Mouse (Mus musculus): ENCODE results near the gene Slc16a8.
"Not testable (repeated sequence)": the region's sequence is repeated elsewhere in the genome, so short reads cannot be mapped to it uniquely, and the experiment has no call there.

The Slc16a8 gene

DNA sequence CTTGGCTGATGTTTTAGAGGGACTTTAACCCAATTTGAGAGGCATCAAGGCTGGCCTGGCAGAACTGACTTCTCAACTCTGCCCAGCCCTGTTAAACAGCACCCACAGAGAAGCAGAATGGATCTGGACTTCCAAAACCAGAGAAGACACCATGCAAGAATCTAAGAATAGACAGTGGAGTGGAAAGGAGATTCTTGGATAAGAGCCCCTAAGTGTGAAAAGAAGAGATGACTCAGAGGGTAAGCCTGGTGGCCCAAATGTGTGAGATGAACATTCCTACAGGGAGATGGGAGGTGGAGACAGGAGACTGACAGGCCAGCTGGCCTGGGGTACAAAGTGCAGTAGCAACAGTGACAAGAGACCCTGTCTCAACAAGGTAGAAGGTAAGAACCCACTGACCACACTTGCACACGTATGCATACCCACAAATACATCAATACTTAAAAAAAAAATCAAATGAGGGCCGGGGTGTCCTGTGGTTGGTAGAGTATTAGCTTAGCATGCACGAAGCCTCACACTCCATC, 8.3 kb upstream of the Slc16a8 start:
- no peak for DNase-seq (ENCODE audit: low read depth, low spot score)

DNA sequence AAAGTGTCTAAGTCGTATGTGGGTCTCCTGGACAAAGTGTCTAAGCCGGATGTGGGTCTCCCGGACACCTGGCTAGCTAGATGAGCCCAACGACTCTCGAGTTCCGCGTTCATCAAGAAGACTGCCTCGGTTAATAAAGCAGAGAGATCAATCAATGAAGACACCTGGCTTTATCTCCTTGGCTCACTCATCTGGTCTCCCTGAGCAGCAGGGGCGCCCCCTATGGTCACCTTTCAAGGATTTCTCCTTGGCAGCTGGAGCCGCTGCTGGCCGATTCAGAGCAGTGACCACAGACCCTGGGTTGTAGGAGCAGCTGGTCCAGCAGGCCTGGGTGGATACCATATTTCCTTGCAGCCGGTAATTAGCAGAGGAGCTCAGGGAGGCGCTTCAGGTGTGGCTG, 7.8 kb upstream of the Slc16a8 start:
- no peak for DNase-seq (ENCODE audit: low read depth, low spot score)

DNA sequence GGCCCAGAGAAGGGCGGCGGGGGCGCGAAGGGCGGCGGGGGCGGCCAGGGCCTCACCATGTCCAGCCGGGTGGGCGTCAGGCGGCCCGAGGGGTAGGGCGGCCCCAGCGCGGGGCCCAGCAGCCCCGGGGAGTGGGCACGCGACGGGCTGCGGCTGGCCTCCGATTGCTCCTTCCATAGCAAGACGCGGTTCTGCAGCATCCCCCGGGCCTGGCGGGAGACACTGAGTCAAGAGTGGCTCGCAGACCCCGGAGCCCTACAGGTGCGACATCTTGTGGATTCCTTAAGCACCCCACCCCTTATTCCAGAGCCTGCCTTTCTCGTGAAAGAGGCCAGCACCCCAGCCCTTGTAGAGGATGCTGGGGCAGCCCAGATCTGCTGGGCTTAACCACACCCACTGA, 7.2 kb upstream of the Slc16a8 start:
- no peak for DNase-seq (ENCODE audit: low read depth, low spot score)

DNA sequence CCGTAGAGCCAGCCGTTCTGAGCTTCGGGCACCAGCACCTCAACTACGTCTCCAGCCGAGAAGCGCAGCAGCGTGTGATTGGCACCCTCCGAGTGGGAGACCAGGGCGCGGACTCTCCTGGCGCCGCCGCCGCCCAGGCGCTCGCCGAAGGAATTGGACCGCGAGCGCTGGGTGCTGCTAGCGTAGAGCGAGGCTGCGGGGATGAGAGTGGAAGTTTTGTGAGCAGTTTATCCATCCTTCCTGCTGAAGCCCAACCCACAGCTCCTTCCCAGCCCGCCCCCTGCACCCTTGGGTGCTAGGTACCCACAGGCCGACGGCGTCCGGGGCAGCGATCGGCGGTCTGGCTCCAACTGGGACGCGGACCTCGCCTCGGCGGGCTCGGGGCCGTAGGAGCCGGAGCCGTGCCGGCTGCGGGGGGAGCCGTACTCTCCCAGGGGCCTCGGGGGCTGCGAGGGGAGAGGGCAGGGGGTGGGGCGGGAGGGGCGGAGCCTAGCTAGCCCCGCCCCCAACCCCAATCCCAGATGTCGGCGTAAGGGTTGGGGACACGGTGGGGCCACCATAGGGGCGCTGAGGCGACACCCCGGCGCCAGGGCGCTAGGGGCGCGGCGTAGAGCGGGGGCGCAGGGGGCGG, 6.6 kb upstream of the Slc16a8 start:
- no peak for DNase-seq (ENCODE audit: low read depth, low spot score)

DNA sequence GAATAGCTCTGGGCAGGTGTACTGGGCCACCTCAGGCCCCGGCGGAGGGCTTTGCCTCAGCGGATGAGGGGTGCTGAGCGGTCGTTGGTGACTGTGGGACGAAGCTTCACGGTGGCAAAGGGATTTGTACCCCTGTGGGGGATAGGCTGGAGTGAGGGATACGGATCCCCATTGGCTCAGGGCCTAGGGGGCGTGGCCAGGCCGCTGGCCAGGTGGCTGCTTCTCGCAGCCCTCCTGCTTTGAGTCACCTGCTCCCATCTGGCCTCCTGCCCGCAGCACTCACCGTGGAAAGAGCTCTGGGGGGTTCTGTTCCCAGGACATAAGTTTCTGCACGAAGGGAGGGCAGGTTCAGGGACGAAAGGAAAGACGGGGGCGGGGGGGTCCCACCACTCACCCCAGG, 4.0 kb upstream of the Slc16a8 start:
- no peak for DNase-seq (ENCODE audit: low read depth, low spot score)

DNA sequence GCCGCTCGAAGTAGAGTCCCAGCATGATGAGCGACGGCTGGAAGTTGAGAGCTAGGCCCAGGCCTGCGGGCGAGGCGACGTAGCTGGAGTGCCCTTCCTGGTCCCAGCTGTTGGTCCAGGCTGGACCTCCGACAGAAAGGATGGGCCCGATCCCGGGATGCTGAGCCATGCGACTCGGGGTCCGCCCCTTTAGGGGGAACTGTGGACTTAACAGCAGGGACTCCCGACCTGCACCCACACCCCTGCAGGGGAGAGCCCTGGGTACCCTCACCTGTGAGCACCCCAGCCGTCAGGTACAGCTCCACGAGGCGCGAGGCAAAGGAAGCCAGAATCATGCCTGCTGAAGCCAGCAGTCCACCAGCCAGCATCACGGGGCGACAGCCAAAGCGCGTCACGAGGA, 2.0 kb downstream of the Slc16a8 start:
- no peak for DNase-seq (ENCODE audit: low read depth, low spot score)

DNA sequence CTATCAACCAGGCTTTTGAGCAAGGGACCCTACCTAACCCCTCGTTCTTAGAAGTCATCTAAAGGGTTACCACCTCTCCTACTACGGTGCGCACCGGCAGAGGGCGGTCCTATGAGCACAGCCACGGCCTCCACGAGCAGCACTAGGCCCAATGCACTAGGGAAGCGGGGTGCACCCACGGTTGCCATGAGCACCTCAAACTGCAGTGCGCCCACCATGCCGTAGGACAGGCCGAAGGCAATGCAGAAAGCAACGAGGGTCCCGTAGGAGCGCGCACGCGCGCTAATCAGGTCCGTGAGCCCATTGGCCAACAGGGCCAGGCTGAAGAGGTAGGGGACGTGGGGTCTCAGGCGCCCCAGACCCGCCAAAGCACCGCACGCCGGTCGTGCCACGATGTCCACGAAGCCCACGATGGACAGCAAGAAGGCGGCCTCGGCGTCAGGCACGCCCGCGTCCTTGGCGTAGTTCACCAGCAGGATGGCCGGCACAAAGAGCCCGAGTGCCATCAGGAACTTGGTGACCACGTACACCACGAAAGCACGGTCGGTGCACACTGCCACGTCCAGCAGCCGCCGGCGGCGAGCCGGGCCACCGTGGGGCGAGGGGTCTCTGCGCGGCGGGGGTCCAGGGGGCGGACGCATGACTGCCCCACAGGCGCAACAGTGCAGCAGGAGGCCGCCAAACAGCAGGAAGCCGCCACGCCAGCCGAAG, 2.6 kb downstream of the Slc16a8 start:
- no peak for DNase-seq (ENCODE audit: low read depth, low spot score)

DNA sequence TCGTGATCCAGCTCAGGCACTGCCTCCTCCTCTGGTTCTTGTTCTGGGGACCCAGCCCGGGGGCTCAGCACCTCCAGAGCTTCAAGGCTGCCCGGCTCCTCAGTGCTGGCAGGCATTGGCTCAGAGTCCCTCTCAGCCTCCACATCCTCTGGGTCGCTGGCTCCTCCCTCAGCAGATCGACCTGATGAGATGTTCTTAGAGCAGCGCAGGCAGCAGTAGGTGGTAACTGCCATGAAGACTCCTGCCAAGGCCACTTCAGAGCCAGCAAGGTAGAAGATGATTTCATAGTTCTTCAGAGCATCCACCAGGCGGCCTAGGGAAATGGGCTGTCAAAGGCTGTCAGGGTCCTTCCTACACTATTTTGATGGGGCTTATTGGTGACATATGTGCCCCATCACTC, 3.4 kb downstream of the Slc16a8 start:
- DNase-seq (ENCODE audit: low read depth, low spot score) = no peak

DNA sequence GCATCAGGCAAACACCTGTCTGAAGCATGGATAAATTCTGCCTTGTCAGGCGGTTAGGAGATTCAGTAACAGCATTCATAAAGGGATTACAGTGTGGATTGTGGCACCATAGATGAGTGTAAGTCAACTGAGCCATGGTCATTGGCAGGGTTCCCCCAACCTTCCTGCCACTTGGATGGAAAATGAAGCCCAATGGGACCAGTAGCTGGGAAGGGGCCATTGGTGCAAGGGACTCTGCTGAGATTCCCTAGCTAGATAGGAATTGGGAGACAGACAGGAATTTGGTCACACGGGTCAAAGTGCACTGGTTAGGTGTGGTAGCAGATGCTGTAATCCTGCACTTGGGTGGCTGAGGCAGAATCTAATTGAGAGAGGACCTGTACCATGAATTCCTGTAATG, 4.3 kb downstream of the Slc16a8 start:
- no peak for DNase-seq (ENCODE audit: low read depth, low spot score)

DNA sequence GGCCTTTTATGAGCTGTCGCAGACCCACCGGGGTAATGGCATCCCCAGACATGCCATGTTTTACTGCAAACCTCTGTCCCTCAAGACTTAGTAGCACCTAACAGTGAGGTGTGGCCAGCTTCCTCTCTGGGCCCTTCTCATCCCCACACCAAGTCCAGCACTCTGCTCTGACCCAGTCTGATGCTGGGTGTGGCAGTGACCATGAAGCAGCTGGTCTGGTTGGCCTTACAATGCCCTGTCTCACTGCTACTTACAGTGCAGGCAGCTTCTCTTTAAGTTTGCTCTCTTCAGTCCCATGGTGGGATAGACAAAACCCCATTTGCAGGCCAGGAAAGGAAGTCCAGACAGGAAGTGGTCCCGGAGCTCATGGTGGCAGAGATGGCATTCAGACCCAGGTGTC, 9.2 kb downstream of the Slc16a8 start:
- no peak for DNase-seq (ENCODE audit: low read depth, low spot score)

DNA sequence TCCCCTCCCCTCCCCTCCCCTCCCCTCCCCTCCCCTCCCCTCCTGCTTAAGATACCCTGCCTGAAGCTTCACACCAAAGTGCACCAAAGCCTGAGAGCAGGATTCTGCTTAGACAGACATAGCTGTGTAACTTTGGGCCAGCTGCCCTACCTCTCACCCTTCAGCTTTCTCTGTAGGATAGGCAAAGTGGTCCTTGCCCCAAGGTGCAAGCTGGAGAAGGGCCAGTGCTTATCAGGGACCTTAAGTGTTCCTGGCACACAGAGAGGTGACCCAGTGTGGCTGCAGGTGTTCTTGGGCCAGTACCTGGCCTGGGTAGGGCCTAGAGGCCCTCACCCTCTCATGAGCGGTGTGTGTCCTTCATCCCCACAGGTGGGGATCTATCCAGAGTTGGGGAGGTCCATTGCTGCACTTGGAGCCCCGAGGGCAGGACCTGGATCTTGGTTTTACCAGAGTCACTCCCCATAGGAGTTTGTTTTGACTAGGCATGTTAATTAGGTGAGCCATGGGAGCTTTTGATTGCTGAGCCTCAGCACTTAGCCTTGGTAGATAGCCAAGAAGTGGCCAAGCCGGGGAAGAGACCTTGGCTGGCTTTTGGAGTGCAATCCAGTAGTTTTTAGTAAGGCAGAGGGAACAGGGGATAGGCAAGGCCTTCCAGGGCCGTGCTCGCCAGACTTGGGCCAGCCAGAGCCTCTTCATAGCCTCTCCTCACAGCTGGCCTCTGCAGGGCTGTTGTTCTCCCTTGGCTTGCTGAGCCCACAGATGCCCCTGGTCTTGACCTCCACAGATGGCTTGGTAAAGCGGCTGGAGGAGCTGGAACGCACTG, 10.3 kb downstream of the Slc16a8 start:
- DNase-seq (ENCODE audit: low read depth, low spot score) = no peak

DNA sequence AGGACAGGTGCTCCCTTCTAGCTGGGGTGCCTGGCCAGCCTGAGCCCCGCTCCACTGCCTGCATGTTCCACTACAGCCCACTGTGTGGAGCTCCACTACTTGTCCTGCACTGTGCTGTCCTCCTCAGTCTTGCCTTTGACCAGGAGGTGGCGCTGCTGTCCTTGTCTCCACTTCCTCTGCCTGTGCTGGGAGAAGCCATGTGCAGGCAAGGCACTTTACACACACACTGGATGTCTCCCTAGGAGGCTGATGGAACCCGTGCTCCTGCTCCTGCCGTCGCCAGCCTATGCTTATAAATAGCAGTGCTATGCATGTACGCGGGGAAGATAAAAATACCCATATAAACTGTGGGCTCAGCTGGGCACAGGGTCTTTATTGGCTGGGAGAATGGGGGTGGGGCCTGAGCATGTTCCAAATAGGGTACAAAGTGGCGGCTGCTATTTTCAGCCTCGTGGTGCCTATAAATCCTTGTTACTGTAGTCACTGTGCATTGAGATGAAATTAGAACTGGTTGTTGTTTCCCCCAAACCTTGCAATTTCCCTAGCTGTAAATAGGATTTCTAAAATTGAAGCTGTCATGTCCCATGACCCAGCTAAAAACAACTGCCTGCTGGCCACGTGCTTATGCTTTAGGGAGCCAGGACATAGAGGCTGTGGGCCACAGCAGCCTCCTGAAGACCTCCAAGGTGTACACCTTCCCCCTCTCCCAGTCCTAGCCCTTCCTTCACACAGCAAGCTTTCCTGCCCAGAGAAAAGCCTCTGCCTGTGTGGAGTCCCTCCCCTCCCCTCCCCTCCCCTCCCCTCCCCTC, 11.1 kb downstream of the Slc16a8 start:
- peak; percentile 97 for DNase-seq (ENCODE audit: low read depth, low spot score)

DNA sequence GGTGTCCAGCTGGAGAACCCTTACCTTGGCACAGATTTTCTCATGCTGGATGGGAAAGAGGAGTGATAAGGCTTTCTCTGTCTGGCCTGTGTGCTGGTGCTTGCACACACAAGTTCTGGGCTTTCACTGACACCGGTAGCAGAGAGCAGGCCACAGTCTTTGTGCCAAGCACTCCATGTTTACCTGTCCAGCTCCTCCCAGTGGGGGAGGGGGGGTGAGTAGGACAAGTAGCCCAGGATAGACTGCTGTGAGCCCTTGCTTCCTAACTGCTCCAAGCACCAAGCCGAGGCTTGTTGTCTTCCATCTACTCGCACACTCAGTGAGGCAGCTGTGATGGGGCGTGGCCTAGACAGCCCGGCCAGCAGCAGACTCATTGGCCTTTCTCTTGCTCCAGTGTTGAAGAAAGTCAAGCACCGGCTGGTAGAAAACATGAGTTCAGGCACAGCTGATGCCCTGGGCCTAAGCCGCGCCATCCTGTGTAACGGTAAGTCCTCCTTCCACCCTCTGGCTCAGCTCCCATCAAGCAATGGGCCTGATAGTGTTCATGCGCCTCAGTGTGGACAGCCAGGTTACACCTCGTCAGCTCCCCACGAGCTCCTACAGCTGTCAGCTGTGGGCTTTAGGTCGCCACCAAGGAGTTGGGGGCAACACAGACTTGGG, 11.9 kb downstream of the Slc16a8 start:
- DNase-seq (ENCODE audit: low read depth, low spot score) = no peak

DNA sequence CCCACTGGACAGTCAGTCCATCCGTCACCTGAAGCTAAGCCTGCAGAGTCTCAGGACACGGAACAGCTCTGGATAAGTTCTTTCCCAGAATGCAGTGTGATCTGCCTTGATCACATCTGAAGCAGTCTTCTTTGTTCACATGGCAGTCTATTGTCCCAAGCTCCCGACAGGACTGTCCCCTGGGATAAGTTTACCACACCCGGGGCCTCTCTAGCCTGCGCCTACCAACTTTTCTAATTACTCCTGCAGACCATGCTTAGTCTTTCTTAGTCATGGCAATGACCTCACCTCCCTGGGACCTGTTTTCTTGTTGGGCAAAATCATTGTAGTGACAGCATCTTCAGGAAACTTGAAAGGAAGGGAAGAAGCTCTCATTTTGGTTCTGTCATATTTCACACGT, 16.5 kb downstream of the Slc16a8 start:
- DNase-seq (ENCODE audit: low read depth, low spot score) = no peak

DNA sequence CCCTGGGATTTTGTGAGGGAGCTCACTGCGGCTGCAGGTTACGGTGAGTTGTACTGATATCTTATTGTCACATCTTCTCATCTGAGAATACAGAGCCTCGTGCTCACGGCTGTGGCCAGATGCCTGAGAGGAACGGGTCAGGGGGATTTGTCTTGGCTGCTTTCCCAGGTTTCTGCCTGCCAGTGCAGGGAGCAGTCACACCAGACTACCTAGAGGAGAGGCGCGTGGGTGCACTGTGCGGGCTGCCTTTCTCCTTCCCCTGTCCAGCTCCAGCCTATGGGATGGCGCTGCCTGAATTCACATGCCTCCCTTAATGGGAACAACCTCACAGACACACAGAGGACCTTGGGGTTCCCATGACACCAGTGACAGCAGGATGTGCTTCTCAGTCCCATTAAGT, 19.3 kb downstream of the Slc16a8 start:
- DNase-seq (ENCODE audit: low read depth, low spot score) = no peak

DNA sequence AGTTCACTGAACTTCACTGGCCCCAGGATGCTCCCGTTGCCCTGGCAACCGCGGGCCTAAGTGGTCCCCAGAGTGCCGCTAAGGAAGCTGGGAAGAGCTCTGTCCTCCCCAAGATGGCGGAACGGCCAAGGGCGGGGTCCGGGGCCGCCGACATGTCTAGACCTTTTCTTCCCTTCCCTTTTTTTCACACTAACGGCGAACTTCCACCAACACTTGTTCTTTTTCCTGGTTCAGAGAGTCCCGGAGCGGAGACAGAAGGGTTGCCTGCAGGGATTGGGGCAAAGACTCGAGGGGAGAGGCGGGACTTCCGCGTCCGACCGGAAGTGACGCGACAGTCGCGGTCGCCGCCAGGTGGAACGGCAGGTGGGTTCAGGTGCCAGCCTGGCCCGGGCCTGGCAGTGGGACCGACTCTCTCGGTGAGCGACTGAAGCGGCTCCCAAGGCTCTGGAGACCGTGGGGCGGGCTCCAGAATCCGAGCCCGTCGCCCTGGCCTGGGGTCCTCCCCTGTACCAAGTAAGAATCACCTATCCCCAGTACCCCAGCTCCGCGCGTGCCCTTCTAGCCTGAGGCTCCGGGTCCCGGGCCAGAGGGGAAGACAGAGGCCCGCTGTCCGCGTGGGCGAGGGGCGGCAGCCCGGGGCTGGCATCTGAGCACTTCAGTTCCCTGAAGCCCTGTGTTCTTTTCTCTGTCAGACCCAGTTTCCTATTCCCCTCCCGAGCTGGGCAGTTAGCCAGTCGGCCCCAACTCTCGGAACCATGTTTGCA, 25.3 kb downstream of the Slc16a8 start, which contains the start of the genes Pick1 and Gm49486:
Pick1 (plus strand) TSS at position 116 of the 764 bp plus-strand sequence.
Gm49486 (plus strand) TSS at position 334 of the 764 bp plus-strand sequence.
- peak; percentile 66 for DNase-seq (ENCODE audit: low read depth, low spot score)

DNA sequence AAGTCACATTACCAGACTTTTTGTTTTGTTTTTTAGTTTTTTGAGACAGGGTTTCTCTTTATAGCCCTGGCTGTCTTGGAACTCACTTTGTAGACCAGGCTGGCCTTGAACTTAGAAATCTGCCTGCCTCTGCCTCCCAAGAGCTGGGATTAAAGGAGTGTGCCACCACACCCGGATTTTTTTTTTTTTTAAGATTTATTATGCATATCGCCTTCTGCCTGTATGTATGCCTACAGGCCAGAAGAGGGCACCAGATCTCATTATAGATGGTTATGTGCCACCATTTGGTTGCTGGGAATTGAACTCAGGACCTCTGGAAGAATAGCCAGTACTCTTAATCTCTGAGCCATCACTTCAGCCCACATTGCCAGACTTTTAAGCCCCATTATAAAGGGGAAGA, 28.8 kb downstream of the Slc16a8 start:
- DNase-seq (ENCODE audit: low read depth, low spot score) = not testable (repeated sequence)

DNA sequence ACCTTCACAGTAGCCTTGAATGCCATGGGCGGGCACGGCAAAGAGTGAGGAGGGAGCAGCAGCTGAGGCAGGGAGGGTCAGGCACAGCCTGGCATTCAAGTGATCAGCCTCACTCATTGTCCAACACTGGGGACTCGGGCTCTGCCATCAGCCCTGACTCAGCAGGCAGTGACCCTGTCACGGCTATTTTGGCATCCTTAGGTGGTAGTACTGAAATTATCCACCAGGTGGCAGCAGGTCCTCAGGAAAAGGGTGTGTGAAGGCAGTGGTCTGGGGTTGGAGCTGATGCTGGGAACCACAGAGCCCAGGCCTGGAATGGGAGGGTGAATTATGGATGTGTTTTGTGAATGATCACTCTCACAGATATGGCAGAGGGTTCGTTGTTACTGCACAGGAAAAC, 29.9 kb downstream of the Slc16a8 start:
- DNase-seq (ENCODE audit: low read depth, low spot score) = peak; percentile 85

DNA sequence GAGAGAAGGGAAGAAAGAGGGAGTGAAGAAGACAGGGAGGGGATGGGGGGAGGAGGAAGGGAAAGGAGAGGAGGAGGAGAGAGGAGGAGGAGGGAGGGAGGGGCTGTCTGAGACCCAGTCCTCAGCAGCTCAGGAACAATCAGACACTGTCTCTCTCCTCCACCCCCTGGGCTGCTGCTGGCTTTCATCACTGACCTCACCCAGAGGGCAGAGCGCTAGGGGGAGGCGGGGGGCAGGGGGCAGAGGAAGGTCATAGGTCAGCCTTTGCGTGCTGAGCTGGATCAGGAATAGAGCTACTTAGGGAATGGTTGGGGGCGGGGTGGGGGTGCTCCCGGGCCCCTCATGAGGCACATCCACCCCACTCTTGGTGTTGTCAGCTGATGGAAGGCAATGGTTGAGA, 30.9 kb downstream of the Slc16a8 start:
- DNase-seq (ENCODE audit: low read depth, low spot score) = no peak

DNA sequence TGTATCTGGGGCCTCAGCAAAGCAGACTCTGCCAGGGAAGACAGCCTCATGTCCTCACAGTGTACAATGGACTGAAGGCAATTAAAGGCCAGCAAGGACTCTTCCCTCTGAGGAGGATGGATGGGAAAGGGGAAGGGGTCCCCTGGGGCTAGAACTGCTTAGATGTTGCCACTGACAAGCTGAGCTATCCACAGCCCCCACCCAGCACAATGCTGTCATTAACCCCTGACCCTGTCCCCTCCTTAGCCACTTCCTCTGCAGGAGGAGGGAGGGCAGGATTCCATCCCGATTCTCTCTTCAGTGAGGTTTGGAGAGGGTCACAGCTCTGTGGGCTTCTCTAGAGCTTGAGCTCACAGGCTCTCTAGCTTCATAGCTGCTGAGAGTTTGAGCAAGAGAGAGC, 35.0 kb downstream of the Slc16a8 start:
- no peak for DNase-seq (ENCODE audit: low read depth, low spot score)

Measured in retina, postnatal 7 days (tissue).